Mouse (Mus musculus): ENCODE data around the gene Csgalnact2. TPM values are rescaled to one million over a fixed set of nuclear protein-coding genes. Genes with fewer than 3 reads are reported as not detected.

The Csgalnact2 gene
- polyA plus RNA-seq, 1 experiment: 1.1 TPM

DNA sequence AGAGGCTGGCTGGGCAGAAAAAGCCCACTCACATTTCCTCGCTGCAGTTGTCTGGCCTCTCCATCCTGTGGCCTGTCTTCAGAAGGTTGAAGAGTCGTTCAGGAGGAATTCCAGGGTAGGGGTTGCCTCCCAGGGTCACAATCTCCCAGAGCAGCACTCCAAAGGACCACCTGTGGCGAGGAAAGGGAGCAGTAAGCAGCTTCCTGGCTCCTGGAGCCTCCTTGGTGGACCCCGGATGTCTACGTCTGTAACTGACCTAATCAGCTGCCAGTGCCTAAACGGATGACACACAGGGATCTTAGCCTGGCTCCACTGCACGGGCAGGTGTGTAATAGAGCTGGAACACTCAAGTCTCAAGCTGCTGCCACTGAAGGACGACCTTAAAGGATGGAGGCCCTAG lies 25.8 kb upstream of the Csgalnact2 start:
- no peaks in the 10 kb centered on the region for H3K4me1 ChIP-seq (ENCODE audit: control insufficient read depth, insufficient read depth, low read length)
- H3K27ac ChIP-seq (ENCODE audit: control insufficient read depth, insufficient read depth, low read depth, low read length): no peak overlapping the region
- TF ChIP-seq POLR2A (IDR thresholded peaks at IDR 0.05; ENCODE audit: control insufficient read depth, low read depth, low read length) (no peak), CTCF (IDR thresholded peaks at IDR 0.05; ENCODE audit: control insufficient read depth, insufficient read depth, insufficient replicate concordance, low read depth, low read length) (no peak)
- no peaks in the 10 kb centered on the region for H3K36me3 ChIP-seq (ENCODE audit: control insufficient read depth, insufficient read depth, low read length)
- no peak overlapping the region for H3K4me3 ChIP-seq (ENCODE audit: control insufficient read depth, low read depth, low read length)
- H3K27me3 ChIP-seq (ENCODE audit: control insufficient read depth, insufficient read depth, low read length): no peaks in the 10 kb centered on the region

DNA sequence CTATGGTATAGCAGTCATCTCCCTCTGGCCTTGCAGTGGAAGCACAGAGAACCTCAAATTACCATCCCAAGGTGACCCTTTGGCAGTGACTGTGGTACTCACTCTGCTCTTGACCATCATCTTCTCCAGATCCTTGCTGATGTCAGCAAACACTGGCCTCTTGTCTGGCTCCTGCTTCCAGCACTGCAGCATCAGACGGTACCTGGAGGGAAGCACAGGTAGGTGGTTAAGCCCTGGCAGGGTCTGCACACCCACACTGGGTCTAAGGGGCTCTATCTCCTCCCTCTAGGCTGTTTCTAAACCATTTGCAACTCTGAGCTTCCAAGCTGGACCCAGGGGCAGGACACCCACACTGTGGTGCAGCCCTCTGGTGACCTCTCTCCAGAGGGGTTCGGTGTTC lies 24.1 kb upstream of the Csgalnact2 start:
- Histone ChIP-seq H3K4me1 (ENCODE audit: control insufficient read depth, insufficient read depth, low read length) (no peaks in the 10 kb centered on the region), H3K27me3 (ENCODE audit: control insufficient read depth, insufficient read depth, low read length) (no peaks in the 10 kb centered on the region), H3K36me3 (ENCODE audit: control insufficient read depth, insufficient read depth, low read length) (no peaks in the 10 kb centered on the region), H3K4me3 (ENCODE audit: control insufficient read depth, low read depth, low read length) (no peak overlapping the region), H3K27ac (ENCODE audit: control insufficient read depth, insufficient read depth, low read depth, low read length) (no peak overlapping the region)
- TF ChIP-seq CTCF (IDR thresholded peaks at IDR 0.05; ENCODE audit: control insufficient read depth, insufficient read depth, insufficient replicate concordance, low read depth, low read length) (no peak), POLR2A (IDR thresholded peaks at IDR 0.05; ENCODE audit: control insufficient read depth, low read depth, low read length) (no peak)

DNA sequence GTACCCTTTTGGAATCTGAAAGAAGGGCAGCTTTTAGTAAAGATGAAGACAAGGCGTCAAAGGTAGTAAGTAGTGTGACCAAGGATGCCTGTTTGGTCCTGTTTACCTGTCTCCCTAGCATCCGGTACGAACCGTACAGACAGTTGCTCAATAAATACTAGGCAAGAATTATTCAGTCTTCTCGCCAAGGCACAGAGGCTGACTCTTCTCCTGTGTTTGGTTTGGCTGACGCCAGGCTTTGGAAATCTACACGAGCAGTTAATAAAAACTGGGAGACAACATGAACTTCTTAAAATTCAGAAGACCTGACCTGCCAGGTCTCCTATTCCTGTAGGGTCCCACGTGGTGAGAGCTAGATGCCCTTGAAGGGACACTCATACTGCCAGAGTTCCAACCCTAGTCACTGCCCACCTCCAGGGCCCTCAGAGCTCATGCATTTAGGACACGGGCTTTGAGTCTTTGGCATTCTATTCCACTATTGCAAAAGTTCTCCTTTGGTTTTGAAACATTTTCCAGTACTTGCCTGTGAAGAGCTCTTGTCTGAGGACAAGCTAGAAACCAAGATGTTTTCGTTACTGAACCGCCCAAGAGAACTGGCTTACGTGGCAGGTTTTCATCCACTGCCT lies 23.6 kb upstream of the Csgalnact2 start:
- Histone ChIP-seq H3K4me1 (ENCODE audit: control insufficient read depth, insufficient read depth, low read length) (no peaks in the 10 kb centered on the region), H3K27ac (ENCODE audit: control insufficient read depth, insufficient read depth, low read depth, low read length) (no peak overlapping the region), H3K36me3 (ENCODE audit: control insufficient read depth, insufficient read depth, low read length) (no peaks in the 10 kb centered on the region), H3K4me3 (ENCODE audit: control insufficient read depth, low read depth, low read length) (no peak overlapping the region), H3K27me3 (ENCODE audit: control insufficient read depth, insufficient read depth, low read length) (no peaks in the 10 kb centered on the region)
- TF ChIP-seq POLR2A (IDR thresholded peaks at IDR 0.05; ENCODE audit: control insufficient read depth, low read depth, low read length) (no peak), CTCF (IDR thresholded peaks at IDR 0.05; ENCODE audit: control insufficient read depth, insufficient read depth, insufficient replicate concordance, low read depth, low read length) (no peak)

- Histone ChIP-seq H3K4me1 (ENCODE audit: control insufficient read depth, insufficient read depth, low read length) (no peaks in the 10 kb centered on the region), H3K27ac (ENCODE audit: control insufficient read depth, insufficient read depth, low read depth, low read length) (no peak overlapping the region), H3K36me3 (ENCODE audit: control insufficient read depth, insufficient read depth, low read length) (no peaks in the 10 kb centered on the region), H3K4me3 (ENCODE audit: control insufficient read depth, low read depth, low read length) (no peak overlapping the region), H3K27me3 (ENCODE audit: control insufficient read depth, insufficient read depth, low read length) (no peaks in the 10 kb centered on the region)
- no peak for TF ChIP-seq POLR2A (IDR thresholded peaks at IDR 0.05; ENCODE audit: control insufficient read depth, low read depth, low read length)
- TF ChIP-seq CTCF (IDR thresholded peaks at IDR 0.05; ENCODE audit: control insufficient read depth, insufficient read depth, insufficient replicate concordance, low read depth, low read length): no peak
Observed at GRCm38 (mm10) chr6:118153091-118153490, 14.2 kb upstream of the Csgalnact2 start.

- Histone ChIP-seq H3K36me3 (ENCODE audit: control insufficient read depth, insufficient read depth, low read length) (no peaks in the 10 kb centered on the region), H3K4me1 (ENCODE audit: control insufficient read depth, insufficient read depth, low read length) (no peaks in the 10 kb centered on the region), H3K4me3 (ENCODE audit: control insufficient read depth, low read depth, low read length) (no peak overlapping the region), H3K27ac (ENCODE audit: control insufficient read depth, insufficient read depth, low read depth, low read length) (no peak overlapping the region), H3K27me3 (ENCODE audit: control insufficient read depth, insufficient read depth, low read length) (no peaks in the 10 kb centered on the region)
- TF ChIP-seq CTCF (IDR thresholded peaks at IDR 0.05; ENCODE audit: control insufficient read depth, insufficient read depth, insufficient replicate concordance, low read depth, low read length) (no peak), POLR2A (IDR thresholded peaks at IDR 0.05; ENCODE audit: control insufficient read depth, low read depth, low read length) (no peak)
Observed at GRCm38 (mm10) chr6:118150988-118151387, 12.0 kb upstream of the Csgalnact2 start.

DNA sequence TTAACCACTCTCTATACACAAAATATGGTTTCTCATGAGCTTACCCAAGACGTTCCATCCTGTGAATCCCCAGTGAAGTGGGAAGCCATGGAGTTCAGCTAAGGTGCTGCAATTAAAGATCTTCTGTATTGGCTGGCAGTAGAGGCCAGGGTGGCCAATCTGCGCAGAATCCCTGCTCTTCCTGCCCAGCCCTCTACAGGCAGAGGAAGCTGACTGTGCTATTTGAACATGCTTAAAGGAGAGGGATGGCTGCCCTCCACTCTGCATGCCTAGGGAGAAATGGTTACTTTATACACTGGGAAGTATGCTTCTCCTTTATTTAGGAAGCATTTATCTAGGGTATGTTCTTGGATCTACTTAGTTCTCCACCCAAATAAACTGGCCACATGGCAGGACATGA lies 11.6 kb upstream of the Csgalnact2 start:
- H3K4me3 ChIP-seq (ENCODE audit: control insufficient read depth, low read depth, low read length): no peak overlapping the region
- TF ChIP-seq CTCF (IDR thresholded peaks at IDR 0.05; ENCODE audit: control insufficient read depth, insufficient read depth, insufficient replicate concordance, low read depth, low read length) (no peak), POLR2A (IDR thresholded peaks at IDR 0.05; ENCODE audit: control insufficient read depth, low read depth, low read length) (no peak)
- no peaks in the 10 kb centered on the region for H3K4me1 ChIP-seq (ENCODE audit: control insufficient read depth, insufficient read depth, low read length)
- no peaks in the 10 kb centered on the region for H3K36me3 ChIP-seq (ENCODE audit: control insufficient read depth, insufficient read depth, low read length)
- no peak overlapping the region for H3K27ac ChIP-seq (ENCODE audit: control insufficient read depth, insufficient read depth, low read depth, low read length)
- H3K27me3 ChIP-seq (ENCODE audit: control insufficient read depth, insufficient read depth, low read length): no peaks in the 10 kb centered on the region

- Histone ChIP-seq H3K27ac (ENCODE audit: control insufficient read depth, insufficient read depth, low read depth, low read length) (no peak overlapping the region), H3K36me3 (ENCODE audit: control insufficient read depth, insufficient read depth, low read length) (no peaks in the 10 kb centered on the region), H3K4me3 (ENCODE audit: control insufficient read depth, low read depth, low read length) (no peak overlapping the region), H3K27me3 (ENCODE audit: control insufficient read depth, insufficient read depth, low read length) (no peaks in the 10 kb centered on the region), H3K4me1 (ENCODE audit: control insufficient read depth, insufficient read depth, low read length) (no peaks in the 10 kb centered on the region)
- TF ChIP-seq POLR2A (IDR thresholded peaks at IDR 0.05; ENCODE audit: control insufficient read depth, low read depth, low read length) (no peak), CTCF (IDR thresholded peaks at IDR 0.05; ENCODE audit: control insufficient read depth, insufficient read depth, insufficient replicate concordance, low read depth, low read length) (no peak)
Observed at GRCm38 (mm10) chr6:118150128-118150527, 11.2 kb upstream of the Csgalnact2 start.
